Mouse (Mus musculus) cortical plate, adult 2 months (tissue): Measurements from ENCODE around the gene Ckap4. TPM values are rescaled to one million over a fixed set of nuclear protein-coding genes. Genes with fewer than 3 reads are reported as not detected.
A peak's percentile ranks its signal among the peaks of the same experiment; 100 is the strongest.

Source experiments
- H3K27ac ChIP-seq: fragments of 200-500 bp; 2 replicates; pipeline ENCODE4 v1.5.1; 2012; ENCODE audit warnings: low read length, control low read depth, inconsistent platforms; ENCODE audit not compliant: insufficient read depth
- H3K4me1 ChIP-seq: fragments of 200-500 bp; 2 replicates; pipeline ENCODE4 v1.6.1; 2011; ENCODE audit warnings: low read length; ENCODE audit not compliant: control insufficient read depth, insufficient read depth
- H3K4me3 ChIP-seq: fragments of 200-500 bp; 2 replicates; pipeline ENCODE4 v1.5.1; 2011; ENCODE audit warnings: mild to moderate bottlenecking, low read length, control low read depth; ENCODE audit not compliant: insufficient read depth
- CTCF ChIP-seq: fragments of 200-500 bp; IDR thresholded peaks from 2 replicates; pipeline ENCODE4 v1.5.1; 2011; ENCODE audit warnings: mild to moderate bottlenecking, control low read depth, low read length; ENCODE audit not compliant: insufficient read depth; ENCODE audit errors: extremely low read depth
- POLR2A ChIP-seq: fragments of 200-500 bp; IDR thresholded peaks from 2 replicates; pipeline ENCODE4 v1.6.1; 2011; ENCODE audit warnings: mild to moderate bottlenecking, low read length, control low read depth; ENCODE audit not compliant: insufficient read depth; ENCODE audit errors: extremely low read depth
- polyA plus RNA-seq: library from polyadenylated mRNA; depleted of rRNA; stranded (reverse); fragments of >200 nt; gene quantifications from 2 replicates; pipeline ENCODE4 v1.2.3, GENCODE M21; 2012

Gene Ckap4
- polyA plus RNA-seq, 1 experiment = 13.2 TPM

DNA sequence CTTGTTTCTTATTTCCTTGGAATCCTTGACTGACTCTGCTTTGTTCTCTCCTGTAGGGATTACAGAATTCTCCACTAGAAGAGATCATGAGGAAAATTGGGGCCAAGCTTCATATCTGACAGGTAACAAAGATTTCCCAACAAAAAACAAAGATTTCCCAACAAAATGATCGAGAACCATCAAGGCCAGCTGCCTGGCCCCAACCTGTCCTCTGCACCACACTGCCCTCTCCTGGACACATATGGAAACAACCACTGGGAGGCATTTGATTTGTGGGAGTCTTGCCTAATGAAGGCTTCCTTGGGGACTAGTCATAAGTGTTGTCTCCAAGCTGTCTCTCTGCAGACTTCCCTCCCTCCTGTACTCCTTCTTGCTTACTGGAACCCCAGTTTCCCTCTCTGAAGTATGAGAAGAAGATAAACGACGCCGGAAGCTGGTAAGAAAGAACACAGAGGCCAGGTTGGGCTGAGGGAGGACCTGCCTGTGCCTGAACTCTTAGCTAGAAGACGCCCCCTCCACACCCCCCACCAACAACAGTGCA, 19.8 kb downstream of the Ckap4 start:
- Histone ChIP-seq H3K4me1 (no peaks in the 10 kb centered on the region), H3K4me3 (no peak overlapping the region), H3K27ac (no peak overlapping the region)
- TF ChIP-seq CTCF (peak; percentile 65), POLR2A (no peak)

DNA sequence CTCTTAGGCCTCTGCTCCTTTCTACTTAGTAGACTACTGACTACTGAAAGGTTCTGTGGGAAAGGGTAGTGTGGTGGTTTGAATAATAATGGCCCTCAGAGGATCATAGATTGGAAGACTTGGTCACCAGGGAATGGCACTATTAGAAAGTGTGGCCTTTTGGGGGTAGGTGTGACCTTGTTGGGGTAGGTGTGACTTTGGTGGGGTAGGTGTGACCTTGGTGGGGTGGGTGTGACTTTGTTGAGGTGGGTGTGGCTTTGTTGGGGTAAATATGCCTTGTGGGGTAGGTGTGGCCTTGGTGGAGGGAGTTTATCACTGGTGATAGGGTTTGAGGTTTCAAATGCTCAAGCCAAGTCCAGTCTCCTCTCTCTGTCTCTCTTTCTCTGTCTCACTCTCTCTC, 21.1 kb downstream of the Ckap4 start:
- Histone ChIP-seq H3K27ac (no peak overlapping the region), H3K4me1 (no peaks in the 10 kb centered on the region), H3K4me3 (no peak overlapping the region)
- TF ChIP-seq CTCF (no peak), POLR2A (no peak)

DNA sequence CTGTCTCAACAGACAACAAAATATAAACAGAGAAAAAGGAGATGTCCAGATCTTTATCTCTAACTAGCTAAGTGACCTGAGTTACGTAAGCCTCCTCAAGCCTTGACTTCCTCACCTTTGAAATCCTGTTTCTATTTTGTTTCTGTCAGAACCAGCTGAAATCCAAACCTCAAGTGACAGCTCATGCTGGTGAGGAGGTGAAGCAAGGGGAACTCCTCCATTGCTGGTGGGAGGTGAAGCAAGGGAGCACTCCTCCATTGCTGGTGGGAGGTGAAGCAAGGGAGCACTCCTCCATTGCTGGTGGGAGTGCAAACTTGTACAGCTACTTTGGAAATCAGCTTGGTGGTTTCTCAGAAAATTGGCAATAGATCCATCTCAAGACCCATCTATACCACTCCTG, 25.3 kb downstream of the Ckap4 start:
- no peak overlapping the region for H3K4me3 ChIP-seq

DNA sequence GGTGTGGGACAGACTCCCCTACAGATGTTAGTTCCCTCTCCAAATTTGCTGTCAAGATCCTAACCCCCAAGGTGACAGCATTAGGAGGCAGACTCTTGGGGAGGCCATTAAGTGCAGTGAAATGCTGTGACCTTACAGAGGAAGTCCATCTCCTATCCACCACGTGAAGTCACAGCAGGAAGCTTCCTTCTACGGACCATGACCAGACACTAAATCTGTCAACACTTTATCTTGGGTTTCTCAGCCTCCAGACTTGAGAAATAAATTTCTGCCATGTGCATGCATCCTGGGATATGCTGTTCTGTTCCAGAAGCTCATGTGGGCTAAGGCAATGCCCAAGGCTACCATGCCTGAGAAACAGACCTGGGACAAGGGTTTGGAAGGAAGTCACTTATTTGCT, 35.0 kb downstream of the Ckap4 start:
- Histone ChIP-seq H3K4me3 (no peak overlapping the region), H3K4me1 (no peaks in the 10 kb centered on the region), H3K27ac (no peak overlapping the region)
- no peak for TF ChIP-seq POLR2A
- TF ChIP-seq CTCF = no peak

More for the DNA sequence above, 25.3 kb downstream of the Ckap4 start:
- Histone ChIP-seq H3K27ac (no peak overlapping the region), H3K4me1 (no peaks in the 10 kb centered on the region)
- TF ChIP-seq POLR2A (no peak), CTCF (no peak)

DNA sequence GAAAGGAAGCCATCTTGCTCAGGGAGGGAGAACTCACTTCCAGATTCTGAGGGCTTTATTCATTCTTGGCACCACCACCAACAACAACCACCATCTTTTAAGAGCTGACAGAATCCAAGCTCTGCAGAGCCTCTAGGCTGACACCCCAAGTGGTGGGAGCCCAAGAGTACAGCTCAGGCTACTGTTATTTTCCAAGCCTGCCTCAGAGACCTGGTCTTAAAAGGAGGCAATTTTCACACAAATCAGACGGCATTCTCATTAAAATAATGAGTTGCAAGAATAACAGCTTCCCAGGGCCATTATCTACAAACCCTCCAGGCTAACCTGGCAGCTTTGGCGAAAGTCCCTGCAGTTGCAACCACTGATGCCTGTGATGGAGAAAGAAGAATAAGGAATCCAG, 37.1 kb downstream of the Ckap4 start:
- no peak for TF ChIP-seq POLR2A
- TF ChIP-seq CTCF = no peak

DNA sequence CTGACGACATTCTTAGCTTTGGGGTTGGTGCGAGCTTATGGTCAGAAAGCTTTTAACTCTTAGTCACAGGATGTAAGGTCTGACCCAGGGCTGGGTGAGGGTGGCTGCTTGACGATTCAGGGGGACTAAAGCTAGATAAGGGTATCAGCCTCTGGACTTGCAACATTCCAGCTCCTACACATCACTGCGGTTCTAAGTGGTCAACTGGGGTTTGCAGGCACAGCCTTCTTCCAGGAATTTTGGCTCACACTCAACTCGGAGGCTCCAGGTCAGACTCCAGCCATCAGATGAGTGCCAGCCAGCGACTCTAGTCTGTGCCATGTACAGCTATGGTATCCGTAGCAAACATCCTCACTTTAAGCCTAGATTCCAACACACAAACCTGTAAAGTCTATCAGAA, 39.4 kb downstream of the Ckap4 start:
- H3K4me1 ChIP-seq = no peaks in the 10 kb centered on the region
- no peak overlapping the region for H3K27ac ChIP-seq
- no peak overlapping the region for H3K4me3 ChIP-seq
- no peak for TF ChIP-seq CTCF
- no peak for TF ChIP-seq POLR2A

More for the DNA sequence above, 37.1 kb downstream of the Ckap4 start:
- Histone ChIP-seq H3K27ac (no peak overlapping the region), H3K4me1 (no peaks in the 10 kb centered on the region), H3K4me3 (no peak overlapping the region)

DNA sequence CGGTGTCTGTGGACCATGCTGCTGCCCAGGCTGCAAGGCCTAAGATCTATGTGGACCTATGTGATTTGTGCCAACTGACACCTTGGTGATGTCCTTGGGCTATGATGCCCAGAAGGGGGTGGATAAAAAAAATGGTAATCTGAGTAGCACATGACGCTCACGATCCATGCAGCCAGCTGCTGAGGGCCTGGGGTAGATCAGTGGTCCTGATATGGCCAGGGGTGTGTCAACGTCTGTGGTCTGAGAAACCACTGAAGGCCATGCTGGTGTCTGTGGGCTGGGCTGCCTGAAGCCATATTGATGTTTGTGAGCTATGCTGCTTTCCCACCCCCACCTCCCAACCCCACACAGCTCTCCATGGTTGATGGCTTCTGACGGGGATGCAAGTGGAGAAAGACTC, 43.7 kb downstream of the Ckap4 start:
- Histone ChIP-seq H3K4me1 (no peaks in the 10 kb centered on the region), H3K4me3 (no peak overlapping the region), H3K27ac (no peak overlapping the region)
- no peak for TF ChIP-seq CTCF
- TF ChIP-seq POLR2A = no peak

DNA sequence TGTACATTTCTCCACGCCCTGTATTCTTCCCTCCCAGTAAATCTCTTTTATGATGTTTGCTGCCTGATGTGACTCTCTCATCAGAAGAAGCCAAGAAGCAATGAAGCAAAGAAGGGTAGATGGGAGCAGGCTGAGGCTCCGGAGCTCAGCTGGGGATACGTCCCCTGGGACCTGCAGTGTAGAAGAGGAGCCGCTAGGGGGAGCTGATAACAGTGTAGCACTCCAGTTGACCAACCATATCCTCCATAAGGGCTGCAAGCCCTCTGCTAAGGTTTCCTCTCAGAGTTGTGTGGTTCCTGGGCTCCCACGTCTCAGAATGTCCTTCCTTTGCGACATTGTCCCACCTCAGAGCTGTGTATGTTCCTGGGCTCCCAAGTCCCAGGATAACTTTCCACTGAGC, 45.5 kb downstream of the Ckap4 start:
- no peak for TF ChIP-seq POLR2A
- peak; percentile 39 for TF ChIP-seq CTCF
- no peaks in the 10 kb centered on the region for H3K4me1 ChIP-seq
- no peak overlapping the region for H3K4me3 ChIP-seq
- H3K27ac ChIP-seq = no peak overlapping the region

DNA sequence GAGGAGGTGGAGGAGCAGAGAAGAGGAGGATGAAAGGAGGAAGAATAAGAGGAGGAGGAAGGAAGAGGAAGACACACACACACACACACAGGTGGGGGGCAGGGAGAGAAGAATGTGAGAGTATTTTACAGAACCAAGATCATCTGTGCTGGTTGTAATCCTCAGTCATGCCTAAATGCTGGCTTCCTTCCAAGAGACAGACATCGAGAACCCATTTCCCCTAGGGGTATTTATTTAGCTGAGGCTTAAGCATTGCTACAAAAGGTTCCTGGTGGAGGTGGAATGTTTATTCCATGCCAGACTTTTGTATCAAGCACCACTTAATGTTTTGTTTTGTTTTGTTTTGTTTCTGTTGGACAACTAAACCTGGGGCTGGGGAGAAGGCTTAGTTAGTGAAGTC, 49.2 kb downstream of the Ckap4 start:
- TF ChIP-seq CTCF = no peak
- Histone ChIP-seq H3K27ac (no peak overlapping the region), H3K4me3 (no peak overlapping the region), H3K4me1 (no peaks in the 10 kb centered on the region)

DNA sequence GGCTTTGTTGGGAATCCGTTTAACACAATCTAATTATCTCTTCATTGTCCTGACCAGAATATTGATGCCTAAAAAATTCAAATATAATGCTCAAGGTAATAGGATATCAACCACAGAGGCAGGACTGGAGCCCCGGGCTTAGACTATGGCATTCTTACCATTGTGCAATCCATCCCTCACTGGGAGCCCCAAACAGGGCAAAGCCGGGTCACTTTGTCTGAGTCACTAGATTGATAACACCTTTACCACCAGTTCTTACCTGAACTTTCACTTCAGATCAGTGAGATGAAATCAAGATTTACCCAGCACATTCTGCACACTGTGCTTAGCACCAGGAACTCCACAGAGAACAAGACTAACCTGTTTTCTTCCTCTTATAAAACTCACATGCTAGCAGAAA, 50.3 kb downstream of the Ckap4 start:
- Histone ChIP-seq H3K27ac (no peak overlapping the region), H3K4me3 (no peak overlapping the region), H3K4me1 (no peaks in the 10 kb centered on the region)
- TF ChIP-seq CTCF (no peak), POLR2A (no peak)
